Mouse (Mus musculus) neural tube, embryonic 11.5 days (tissue): Measurements from ENCODE around the gene Fhad1. TPM values are rescaled to one million over a fixed set of nuclear protein-coding genes. Genes with fewer than 3 reads are reported as not detected.

ENCODE experiments used
- ATAC-seq: fragments of 200-750 bp; cut with Nextera tagmentation; 2 replicates; pipeline ENCODE4 v1.8.0; 2017; ENCODE audit warnings: moderate number of reproducible peaks, mild to moderate bottlenecking, moderate TSS enrichment, moderate library complexity; ENCODE audit not compliant: insufficient read depth, low FRiP score, low TSS enrichment
- DNase-seq: peaks from one replicate; pipeline ENCODE4 v3.0.0-alpha.2; 2015; ENCODE audit warnings: low spot score
- H3K27ac ChIP-seq: fragments of 300-500 bp; sonication (generic); 2 replicates; pipeline ENCODE4 v1.5.1; 2014; ENCODE audit warnings: low read depth, mild to moderate bottlenecking, low read length
- H3K27me3 ChIP-seq: fragments of 300-500 bp; sonication (generic); 2 replicates; pipeline ENCODE4 v1.6.1; 2014; ENCODE audit warnings: mild to moderate bottlenecking, low read length, mixed read lengths; ENCODE audit not compliant: control insufficient read depth, insufficient read depth
- H3K36me3 ChIP-seq: fragments of 300-500 bp; sonication (generic); 2 replicates; pipeline ENCODE4 v1.6.1; 2014; ENCODE audit warnings: mild to moderate bottlenecking, low read length, moderate library complexity, mixed read lengths; ENCODE audit not compliant: control insufficient read depth, insufficient read depth
- H3K4me1 ChIP-seq: fragments of 300-500 bp; sonication (generic); 2 replicates; pipeline ENCODE4 v1.6.1; 2014; ENCODE audit warnings: low read length, mixed read lengths; ENCODE audit not compliant: control insufficient read depth, insufficient read depth
- H3K4me2 ChIP-seq: fragments of 300-500 bp; sonication (generic); 2 replicates; pipeline ENCODE4 v1.6.1; 2014; ENCODE audit warnings: low read depth, mild to moderate bottlenecking, moderate library complexity
- H3K4me3 ChIP-seq: fragments of 300-500 bp; sonication (generic); 2 replicates; pipeline ENCODE4 v1.5.1; 2014; ENCODE audit warnings: low read depth, low read length
- H3K9ac ChIP-seq: fragments of 300-500 bp; sonication (generic); 2 replicates; pipeline ENCODE4 v1.6.1; 2014; ENCODE audit warnings: mild to moderate bottlenecking, low read length
- H3K9me3 ChIP-seq: fragments of 300-500 bp; sonication (generic); 2 replicates; pipeline ENCODE4 v1.6.1; 2016; ENCODE audit warnings: low read length; ENCODE audit not compliant: control insufficient read depth
- WGBS: fragments of 180-500 bp; shearing (Covaris S2); extraction: QIAGEN DNeasy Blood & Tissue Kit; methylation state at CpG from one replicate; pipeline ENCODE4 v1.1.7; 2014; 5-methylcytosine and 5-hydroxymethylcytosine counted together
- polyA plus RNA-seq: library from polyadenylated mRNA; unstranded; fragments of >200 nt; fragmentation: Nextera tagmentation; extraction: Ambion mirVana; gene quantifications from 2 replicates; pipeline ENCODE4 v1.2.1, GENCODE M21; 2014

Fhad1 gene
- polyA plus RNA-seq, 1 experiment from 2014 or later, result 1.5 TPM

- Histone ChIP-seq H3K4me3 (no peak overlapping the region), H3K4me1 (peaks cover 11% of the 10 kb centered on the region; the same call in 1 of the 2 replicates), H3K36me3 (no peaks in the 10 kb centered on the region), H3K27me3 (no peaks in the 10 kb centered on the region), H3K27ac (no peak overlapping the region), H3K4me2 (no peak overlapping the region), H3K9me3 (no peaks in the 10 kb centered on the region), H3K9ac (no peak overlapping the region)
- ATAC-seq, result no peak
- WGBS, result 63% methylated on average over 15 of the region's 15 CpGs
- no peak for DNase-seq
Observed at GRCm38 (mm10) chr4:142017686-142018085, 2.8 kb upstream of the Fhad1 start.

- Histone ChIP-seq H3K4me1 (peaks cover 8% of the 10 kb centered on the region; the same call in 1 of the 2 replicates), H3K9me3 (no peaks in the 10 kb centered on the region), H3K27ac (no peak overlapping the region), H3K27me3 (no peaks in the 10 kb centered on the region), H3K36me3 (no peaks in the 10 kb centered on the region), H3K9ac (no peak overlapping the region), H3K4me3 (no peak overlapping the region), H3K4me2 (no peak overlapping the region)
- DNase-seq (no peak), ATAC-seq (no peak)
- WGBS, result 93% methylated on average over 13 of the region's 13 CpGs
Observed at GRCm38 (mm10) chr4:142011236-142011635, 3.6 kb downstream of the Fhad1 start.

- H3K27ac ChIP-seq, result no peak overlapping the region
- no peak overlapping the region for H3K4me3 ChIP-seq
- no peaks in the 10 kb centered on the region for H3K9me3 ChIP-seq
- no peak overlapping the region for H3K4me2 ChIP-seq
- no peaks in the 10 kb centered on the region for H3K27me3 ChIP-seq
- 89% methylated on average over 7 of the region's 7 CpGs for WGBS
- H3K4me1 ChIP-seq, result peaks cover 5% of the 10 kb centered on the region; the same call in 1 of the 2 replicates
- H3K9ac ChIP-seq, result no peak overlapping the region
- no peak for DNase-seq
- no peak for ATAC-seq
- no peaks in the 10 kb centered on the region for H3K36me3 ChIP-seq
Observed at GRCm38 (mm10) chr4:142010441-142010840, 4.4 kb downstream of the Fhad1 start.

GRCm38 (mm10) chr4:142008206-142008605 lies 6.7 kb downstream of the Fhad1 start:
- Histone ChIP-seq H3K27me3 (no peaks in the 10 kb centered on the region), H3K27ac (no peak overlapping the region), H3K4me1 (no peaks in the 10 kb centered on the region), H3K4me2 (no peak overlapping the region), H3K9ac (no peak overlapping the region), H3K4me3 (no peak overlapping the region), H3K9me3 (no peaks in the 10 kb centered on the region), H3K36me3 (no peaks in the 10 kb centered on the region)
- DNase-seq, result no peak
- 75% methylated on average over 11 of the region's 11 CpGs for WGBS
- ATAC-seq, result no peak

- H3K27ac ChIP-seq, result no peak overlapping the region
Observed at GRCm38 (mm10) chr4:142000581-142000980, 14.3 kb downstream of the Fhad1 start.

GRCm38 (mm10) chr4:141999494-142000074 lies 15.3 kb downstream of the Fhad1 start:
- Histone ChIP-seq H3K27me3 (no peaks in the 10 kb centered on the region), H3K4me3 (no peak overlapping the region), H3K36me3 (no peaks in the 10 kb centered on the region), H3K27ac (no peak overlapping the region), H3K9ac (no peak overlapping the region), H3K4me1 (no peaks in the 10 kb centered on the region), H3K4me2 (no peak overlapping the region), H3K9me3 (no peaks in the 10 kb centered on the region)
- whole genome bisulfite sequencing, result 47% methylated on average over 7 of the region's 7 CpGs
- DNase-seq (no peak), ATAC-seq (no peak)

More at GRCm38 (mm10) chr4:142000581-142000980, 14.3 kb downstream of the Fhad1 start:
- no peak for DNase-seq
- 59% methylated on average over 9 of the region's 9 CpGs for WGBS
- Histone ChIP-seq H3K4me1 (no peaks in the 10 kb centered on the region), H3K36me3 (no peaks in the 10 kb centered on the region), H3K9ac (no peak overlapping the region), H3K27me3 (no peaks in the 10 kb centered on the region), H3K4me3 (no peak overlapping the region), H3K4me2 (no peak overlapping the region), H3K9me3 (no peaks in the 10 kb centered on the region)
- ATAC-seq, result no peak

- Histone ChIP-seq H3K9me3 (no peaks in the 10 kb centered on the region), H3K4me1 (no peaks in the 10 kb centered on the region), H3K4me2 (peak overlapping the region; percentile 42), H3K9ac (peak overlapping the region; percentile 27), H3K36me3 (no peaks in the 10 kb centered on the region), H3K27me3 (no peaks in the 10 kb centered on the region), H3K27ac (no peak overlapping the region), H3K4me3 (peak overlapping the region; percentile 23; the same call in 1 of the 2 replicates)
- DNase-seq (peak; percentile 50), ATAC-seq (peak; percentile 84)
- WGBS, result 31% methylated on average over 11 of the region's 11 CpGs
Observed at GRCm38 (mm10) chr4:141998282-141998821, 16.5 kb downstream of the Fhad1 start.

GRCm38 (mm10) chr4:141996880-141997279 lies 18.0 kb downstream of the Fhad1 start:
- no peaks in the 10 kb centered on the region for H3K9me3 ChIP-seq
- DNase-seq (no peak), ATAC-seq (no peak)
- H3K4me1 ChIP-seq, result no peaks in the 10 kb centered on the region
- no peaks in the 10 kb centered on the region for H3K27me3 ChIP-seq
- no peak overlapping the region for H3K4me2 ChIP-seq
- no peak overlapping the region for H3K27ac ChIP-seq
- no peak overlapping the region for H3K9ac ChIP-seq
- WGBS, result 72% methylated on average over 3 of the region's 3 CpGs
- no peaks in the 10 kb centered on the region for H3K36me3 ChIP-seq
- H3K4me3 ChIP-seq, result no peak overlapping the region

GRCm38 (mm10) chr4:141996086-141996485 lies 18.8 kb downstream of the Fhad1 start:
- 87% methylated on average over 7 of the region's 7 CpGs for WGBS
- H3K36me3 ChIP-seq, result no peaks in the 10 kb centered on the region
- no peak for ATAC-seq
- no peak overlapping the region for H3K27ac ChIP-seq
- H3K4me2 ChIP-seq, result no peak overlapping the region
- H3K27me3 ChIP-seq, result no peaks in the 10 kb centered on the region
- H3K9me3 ChIP-seq, result no peaks in the 10 kb centered on the region
- no peak overlapping the region for H3K9ac ChIP-seq
- no peak for DNase-seq
- H3K4me1 ChIP-seq, result no peaks in the 10 kb centered on the region
- no peak overlapping the region for H3K4me3 ChIP-seq
